Mouse (Mus musculus) embryo, embryonic 11 days (tissue): Measurements from ENCODE around the gene Nr2c1.

ENCODE experiments used
- DNase-seq: peaks from one replicate; pipeline ENCODE4 v3.0.0-alpha.2; 2015

Nr2c1 gene

GRCm38 (mm10) chr10:94147756-94148531 is at the start of gene Nr2c1:
Nr2c1 (plus strand) TSS chr10:94148023.
- DNase-seq, result peak; percentile 93

- no peak for DNase-seq
These were observed 49.7 kb upstream of the Nr2c1 start for GRCm38 (mm10) chr10:94098100-94098499.

GRCm38 (mm10) chr10:94105498-94105897 is 42.3 kb upstream of the Nr2c1 start:
- no peak for DNase-seq

GRCm38 (mm10) chr10:94107168-94107567 is 40.7 kb upstream of the Nr2c1 start:
- DNase-seq, result no peak

- no peak for DNase-seq
These were observed 40.2 kb upstream of the Nr2c1 start for GRCm38 (mm10) chr10:94107607-94108006.

- no peak for DNase-seq
These were observed 39.0 kb upstream of the Nr2c1 start for GRCm38 (mm10) chr10:94108791-94109190.

- DNase-seq, result peak; percentile 17
These were observed 36.7 kb upstream of the Nr2c1 start for GRCm38 (mm10) chr10:94110834-94111754.

GRCm38 (mm10) chr10:94112207-94112606 is 35.6 kb upstream of the Nr2c1 start:
- DNase-seq, result no peak

- peak; percentile 86 for DNase-seq
These were observed 31.8 kb upstream of the Nr2c1 start for GRCm38 (mm10) chr10:94115893-94116599.

- no peak for DNase-seq
These were observed 31.0 kb upstream of the Nr2c1 start for GRCm38 (mm10) chr10:94116781-94117340.

GRCm38 (mm10) chr10:94117916-94118315 is 29.9 kb upstream of the Nr2c1 start:
- DNase-seq, result no peak

GRCm38 (mm10) chr10:94118993-94119392 is 28.8 kb upstream of the Nr2c1 start:
- DNase-seq, result no peak

GRCm38 (mm10) chr10:94120676-94121075 is 27.1 kb upstream of the Nr2c1 start:
- no peak for DNase-seq

- DNase-seq, result no peak
These were observed 25.2 kb upstream of the Nr2c1 start for GRCm38 (mm10) chr10:94122595-94122994.

GRCm38 (mm10) chr10:94123581-94123980 is 24.2 kb upstream of the Nr2c1 start:
- no peak for DNase-seq

GRCm38 (mm10) chr10:94124376-94124775 is 23.4 kb upstream of the Nr2c1 start:
- DNase-seq, result peak; percentile 16

GRCm38 (mm10) chr10:94129680-94130119 is 18.1 kb upstream of the Nr2c1 start:
- DNase-seq, result peak; percentile 24

GRCm38 (mm10) chr10:94133081-94133480 is 14.7 kb upstream of the Nr2c1 start:
- no peak for DNase-seq

GRCm38 (mm10) chr10:94133674-94134073 is 14.1 kb upstream of the Nr2c1 start:
- no peak for DNase-seq

- DNase-seq, result no peak
These were observed 13.1 kb upstream of the Nr2c1 start for GRCm38 (mm10) chr10:94134535-94135390.

GRCm38 (mm10) chr10:94138890-94139482 is 8.8 kb upstream of the Nr2c1 start:
- DNase-seq, result no peak
